Comparison of ENCODE assay signal across 8 mouse cellular contexts in genomic region chr2:163048125-163048524, GRCm38 (mm10). TPM values are rescaled to one million over a fixed set of nuclear protein-coding genes. Genes with fewer than 3 reads are reported as not detected.
DNase-seq lines count a peak whose midpoint lies in the region; ATAC-seq and TF ChIP-seq lines count a peak whose summit lies in the region.

No protein-coding gene starts in this region.

- peak; percentile 93 for TF ChIP-seq CTCF in small intestine, adult 2 months (IDR thresholded peaks at IDR 0.05; ENCODE audit: extremely low read depth, insufficient read length, insufficient replicate concordance, low read depth, low read length)

- H3K4me3 ChIP-seq in embryonic facial prominence, embryonic 12.5 days, result no peak overlapping the region
- no peak overlapping the region for H3K4me3 ChIP-seq in limb, embryonic 10.5 days
- H3K4me3 ChIP-seq in midbrain, embryonic 12.5 days, result no peak overlapping the region
- H3K4me3 ChIP-seq in small intestine, adult 2 months (ENCODE audit: low read depth, low read length), result peak overlapping the region; percentile 35; the same call in 1 of the 2 replicates

- peak overlapping the region; percentile 37 for H3K4me2 ChIP-seq in embryonic facial prominence, embryonic 12.5 days (replicated peaks)
- H3K4me2 ChIP-seq in midbrain, embryonic 12.5 days (replicated peaks), result 0 out of 2 replicates have a peak overlapping the region, but pooled peaks have one; percentile 30

- H3K9ac ChIP-seq in embryonic facial prominence, embryonic 12.5 days, result no peak overlapping the region
- H3K9ac ChIP-seq in midbrain, embryonic 12.5 days (replicated peaks), result no peak overlapping the region

- TF ChIP-seq POLR2A in small intestine, adult 2 months (IDR thresholded peaks at IDR 0.05; ENCODE audit: low read depth, low read length), result no peak

- no peak overlapping the region for H3K27ac ChIP-seq in embryonic facial prominence, embryonic 12.5 days
- H3K27ac ChIP-seq in limb, embryonic 10.5 days, result no peak overlapping the region
- H3K27ac ChIP-seq in midbrain, embryonic 12.5 days (replicated peaks), result no peak overlapping the region
- no peak overlapping the region for H3K27ac ChIP-seq in small intestine, adult 2 months (ENCODE audit: insufficient read depth, low read depth, low read length)

- H3K27me3 ChIP-seq in embryonic facial prominence, embryonic 12.5 days, result no peaks in the 10 kb centered on the region
- H3K27me3 ChIP-seq in limb, embryonic 10.5 days (ENCODE audit: low read depth, poor library complexity, severe bottlenecking), result no peaks in the 10 kb centered on the region
- no peaks in the 10 kb centered on the region for H3K27me3 ChIP-seq in midbrain, embryonic 12.5 days
- no peaks in the 10 kb centered on the region for H3K27me3 ChIP-seq in small intestine, adult 2 months (ENCODE audit: control insufficient read depth, insufficient read depth, low read length)

- H3K4me1 ChIP-seq in embryonic facial prominence, embryonic 12.5 days, result no peaks in the 10 kb centered on the region
- H3K4me1 ChIP-seq in limb, embryonic 10.5 days, result peaks cover 5% of the 10 kb centered on the region; the same call in 1 of the 2 replicates
- H3K4me1 ChIP-seq in midbrain, embryonic 12.5 days, result no peaks in the 10 kb centered on the region
- no peaks in the 10 kb centered on the region for H3K4me1 ChIP-seq in small intestine, adult 2 months (ENCODE audit: control insufficient read depth, insufficient read depth, insufficient read length, low read length)

- peak; percentile 37 for DNase-seq in 3134 (ENCODE audit: extremely low read depth, insufficient read length, low spot score)
- peak; percentile 82 for DNase-seq in adrenal gland, postnatal 25 days
- DNase-seq in heart, adult 18-20 months, result peak; percentile 61 to 83
- DNase-seq in kidney, adult 18-20 months, result peak; percentile 81
- DNase-seq in limb, embryonic 10.5 days (ENCODE audit: low spot score), result peak; percentile 75

- ATAC-seq in embryonic facial prominence, embryonic 12.5 days (ENCODE audit: insufficient number of reproducible peaks, insufficient read depth, low FRiP score, low TSS enrichment), result no peak
- ATAC-seq in midbrain, embryonic 12.5 days (ENCODE audit: low FRiP score, low read depth), result no peak

- WGBS in embryonic facial prominence, embryonic 12.5 days, result 3% methylated on average over 10 of the region's 10 CpGs
- WGBS in limb, embryonic 10.5 days, result 4% methylated on average over 10 of the region's 10 CpGs
- 6% methylated on average over 10 of the region's 10 CpGs for WGBS in midbrain, embryonic 12.5 days
- WGBS in small intestine, adult 2 months, result 2% methylated on average over 10 of the region's 10 CpGs

- H3K36me3 ChIP-seq in embryonic facial prominence, embryonic 12.5 days, result peaks cover 28% of the 10 kb centered on the region
- H3K36me3 ChIP-seq in limb, embryonic 10.5 days, result peaks cover 53% of the 10 kb centered on the region
- peaks cover 39% of the 10 kb centered on the region for H3K36me3 ChIP-seq in midbrain, embryonic 12.5 days
- peaks cover 24% of the 10 kb centered on the region for H3K36me3 ChIP-seq in small intestine, adult 2 months (ENCODE audit: control insufficient read depth, insufficient read depth, low read length)

- no peaks in the 10 kb centered on the region for H3K9me3 ChIP-seq in embryonic facial prominence, embryonic 12.5 days
- no peaks in the 10 kb centered on the region for H3K9me3 ChIP-seq in limb, embryonic 10.5 days (replicated peaks)
- no peaks in the 10 kb centered on the region for H3K9me3 ChIP-seq in midbrain, embryonic 12.5 days

RNA-seq across cellular contexts. Expression of gene Mybl2, which starts 6.4 kb away (rescaled TPM):
- 3.7 and 5.6 TPM in 2 replicates for total RNA-seq in adrenal gland, postnatal 25 days (2021)
- 33.9 and 35.2 TPM in 2 replicates for polyA plus RNA-seq in embryonic facial prominence, embryonic 12.5 days (2016; fragmentation: Nextera tagmentation; extraction: Ambion mirVana)
- total RNA-seq in heart, adult 18-20 months (2021), result under 1 TPM in 1 of 2 experiments, not detected in 1; 0.18 TPM
- 47.5 and 55.1 TPM in 2 replicates for polyA plus RNA-seq in limb, embryonic 10.5 days (2016; fragmentation: Nextera tagmentation; extraction: Ambion mirVana)
- polyA plus RNA-seq in midbrain, embryonic 12.5 days (2016; fragmentation: Nextera tagmentation; extraction: Ambion mirVana), result 35.5 and 35.7 TPM in 2 replicates
- polyA plus RNA-seq in small intestine, adult 2 months (2012; rRNA removed), result 3.3 and 5.6 TPM in 2 replicates

RNA-seq across cellular contexts. Expression of gene Ift52, which starts 31.0 kb away (rescaled TPM):
- 54.7 and 66.5 TPM in 2 replicates for total RNA-seq in adrenal gland, postnatal 25 days (2021)
- 52.2 and 55.7 TPM in 2 replicates for polyA plus RNA-seq in embryonic facial prominence, embryonic 12.5 days (2016; fragmentation: Nextera tagmentation; extraction: Ambion mirVana)
- total RNA-seq in heart, adult 18-20 months (2021), result 10 to 100 TPM; 21.4 to 23.4 TPM
- 46.5 and 51.5 TPM in 2 replicates for polyA plus RNA-seq in limb, embryonic 10.5 days (2016; fragmentation: Nextera tagmentation; extraction: Ambion mirVana)
- polyA plus RNA-seq in midbrain, embryonic 12.5 days (2016; fragmentation: Nextera tagmentation; extraction: Ambion mirVana), result 53.5 and 58.9 TPM in 2 replicates
- polyA plus RNA-seq in small intestine, adult 2 months (2012; rRNA removed), result 4.5 and 10.0 TPM in 2 replicates

RNA-seq across cellular contexts. Expression of gene Gtsf1l, which starts 39.5 kb away (rescaled TPM):
- total RNA-seq in adrenal gland, postnatal 25 days (2021), result not detected in 2 replicates
- polyA plus RNA-seq in embryonic facial prominence, embryonic 12.5 days (2016; fragmentation: Nextera tagmentation; extraction: Ambion mirVana), result not detected in 2 replicates
- not detected for total RNA-seq in heart, adult 18-20 months (2021)
- polyA plus RNA-seq in limb, embryonic 10.5 days (2016; fragmentation: Nextera tagmentation; extraction: Ambion mirVana), result not detected in 2 replicates
- polyA plus RNA-seq in midbrain, embryonic 12.5 days (2016; fragmentation: Nextera tagmentation; extraction: Ambion mirVana), result not detected in 2 replicates
- polyA plus RNA-seq in small intestine, adult 2 months (2012; rRNA removed), result not detected in 2 replicates
